Mouse (Mus musculus): Measurements from ENCODE around the gene Npcd.

DNA sequence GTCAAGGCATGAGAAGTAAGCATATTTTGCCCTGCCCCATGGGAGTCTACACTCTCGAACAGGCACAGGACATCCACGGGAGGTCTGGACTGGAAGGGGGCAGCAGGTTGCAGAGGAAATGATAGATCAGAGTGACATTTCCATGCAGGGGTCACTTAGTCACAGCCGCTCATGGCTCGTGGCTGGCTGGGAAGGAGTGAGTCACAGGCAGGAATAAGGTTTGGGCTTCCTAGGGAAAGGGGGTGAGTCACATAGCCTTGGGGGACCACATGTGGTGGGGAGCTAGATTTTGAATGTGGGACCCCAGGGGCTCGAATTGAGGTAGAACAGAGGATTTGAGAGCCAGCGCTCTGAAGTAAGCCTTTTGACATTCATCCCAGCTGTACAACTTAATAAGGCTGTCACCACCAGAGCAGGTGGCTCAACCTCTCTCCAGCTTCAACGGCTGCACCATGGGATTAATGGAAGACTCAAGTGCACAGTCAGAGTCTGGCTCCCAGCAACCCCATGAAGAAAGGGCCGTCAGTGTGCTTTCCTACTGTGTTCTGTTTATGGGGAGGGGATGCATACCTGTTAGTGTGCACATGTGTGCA lies 20.3 kb downstream of the Npcd start:
- TF ChIP-seq CTCF (IDR thresholded peaks at IDR 0.05; ENCODE audit: insufficient read depth, low read depth, low read length) = no peak
- no peak for TF ChIP-seq POLR2A (IDR thresholded peaks at IDR 0.05; ENCODE audit: insufficient read depth, low read depth, low read length)

Data from olfactory bulb, adult 2 months (tissue).